Mouse (Mus musculus): ENCODE measurements around the gene Cars2. TPM values are rescaled to one million over a fixed set of nuclear protein-coding genes. Genes with fewer than 3 reads are reported as not detected.
"Not testable (repeated sequence)": the region's sequence is repeated elsewhere in the genome, so short reads cannot be mapped to it uniquely, and the experiment has no call there.

Gene Cars2
- total RNA-seq, 2 experiments from 2014 or later, result 19.5 to 25.1 TPM

DNA sequence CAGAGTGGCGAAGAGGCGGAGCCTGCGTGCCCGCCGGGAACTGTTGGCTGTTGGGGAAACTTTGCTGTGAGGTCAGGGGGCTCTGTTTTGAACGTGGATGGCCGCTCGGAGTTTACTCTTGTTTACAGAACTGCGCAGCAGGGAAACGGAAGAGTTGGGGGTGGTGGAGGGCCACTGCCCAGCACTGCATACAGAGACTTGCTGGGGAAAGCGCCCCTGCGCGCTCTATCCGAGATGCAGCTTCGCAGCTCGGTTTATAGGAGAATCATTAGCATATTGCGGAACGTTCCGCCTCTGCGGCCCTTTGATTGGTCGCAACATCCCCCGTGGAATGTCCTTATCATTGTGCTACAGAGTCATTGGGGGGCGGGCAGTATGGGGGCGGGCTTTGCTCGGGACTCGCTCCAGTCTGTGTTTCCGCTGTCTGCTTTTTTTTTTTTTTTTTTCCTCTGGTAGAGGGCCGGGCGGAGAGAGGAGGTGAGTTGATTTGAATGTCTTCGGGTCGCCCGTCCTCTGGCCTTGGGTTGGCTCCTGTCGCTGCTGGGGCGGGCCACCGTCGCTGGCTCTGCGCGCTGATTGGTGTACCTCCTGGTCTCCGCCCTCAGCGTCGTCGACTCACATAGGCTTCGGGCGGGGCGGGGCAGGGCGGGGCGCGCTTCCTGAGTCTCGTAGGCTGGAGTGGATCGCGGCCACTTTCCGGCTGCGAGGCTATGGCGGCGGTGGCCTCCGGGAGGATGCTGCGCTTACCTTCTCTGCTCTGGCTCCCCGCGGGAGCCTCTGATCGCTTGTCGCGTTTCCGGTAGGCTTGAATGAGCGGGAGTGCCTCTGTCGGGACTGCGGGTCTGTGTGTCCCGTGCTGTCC, 7.4 kb upstream of the Cars2 start:
- intact Hi-C loops (cut with DNase I), result loop anchor here (2.0 to 5.0 kb wide), 3 partner anchors 44 to 169 kb away; partner anchors contain the start of genes Ankrd10 and Arhgef7
- DNase-seq (ENCODE audit: low spot score in 2 of 2), result peak; percentile 95 to 96

DNA sequence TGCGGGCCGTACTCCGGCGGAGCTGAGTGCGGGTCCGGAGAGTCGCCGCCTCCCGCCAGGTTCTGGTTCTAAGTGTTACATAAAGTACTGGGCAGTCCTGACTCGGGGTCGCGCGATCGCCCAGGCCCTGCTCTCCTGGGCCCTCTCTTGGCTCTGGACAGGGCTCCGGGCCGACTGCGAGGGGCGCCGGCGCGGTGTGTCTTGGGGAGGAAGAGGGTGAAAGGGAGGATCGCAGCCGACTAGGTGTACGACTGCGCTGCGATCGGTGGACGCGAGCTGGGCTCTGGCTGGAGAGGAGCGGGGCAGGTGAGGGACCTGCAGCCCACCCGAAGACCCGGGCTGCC, 6.8 kb upstream of the Cars2 start:
- no peak for DNase-seq (ENCODE audit: low spot score in 2 of 2)
- intact Hi-C loops (cut with DNase I), result loop anchor here (2.0 to 5.0 kb wide), 3 partner anchors 45 to 170 kb away; partner anchors contain the start of genes Ankrd10 and Arhgef7

DNA sequence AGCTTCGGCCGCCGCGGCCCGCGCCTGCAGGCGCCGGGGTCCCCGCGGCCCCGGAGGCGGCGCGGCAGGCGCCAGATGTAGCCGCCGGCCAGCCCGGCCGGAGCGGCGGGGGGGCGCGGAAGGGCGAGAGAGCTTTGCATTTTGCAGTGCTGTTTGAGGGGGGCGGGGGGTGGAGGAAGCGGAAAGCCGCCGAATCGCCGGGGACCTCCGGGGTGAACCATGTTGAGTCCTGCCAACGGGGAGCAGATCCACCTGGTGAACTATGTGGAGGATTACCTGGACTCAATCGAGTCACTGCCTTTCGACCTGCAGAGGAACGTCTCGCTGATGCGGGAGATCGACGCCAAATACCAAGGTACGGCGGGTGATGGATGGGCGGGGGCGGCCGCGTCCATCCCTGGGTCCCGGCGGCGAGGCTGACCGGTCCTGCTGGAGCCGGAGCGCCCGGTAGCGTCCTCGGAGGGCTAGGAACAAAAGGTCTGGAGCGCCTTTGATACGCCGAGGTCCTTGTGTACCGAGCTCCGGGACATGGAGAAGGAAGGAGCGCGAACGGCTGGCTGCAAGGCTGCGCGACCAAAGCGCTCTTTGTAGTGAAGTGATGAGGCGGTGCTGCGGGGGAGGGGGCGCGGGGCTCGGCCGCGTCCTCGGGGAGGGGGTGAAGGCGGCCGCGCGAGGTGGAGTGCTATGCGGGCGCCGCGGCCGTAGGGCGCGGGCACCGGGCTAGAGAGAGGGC, 6.3 kb upstream of the Cars2 start:
- DNase-seq (ENCODE audit: low spot score in 2 of 2), result peak; percentile 53 to 56

DNA sequence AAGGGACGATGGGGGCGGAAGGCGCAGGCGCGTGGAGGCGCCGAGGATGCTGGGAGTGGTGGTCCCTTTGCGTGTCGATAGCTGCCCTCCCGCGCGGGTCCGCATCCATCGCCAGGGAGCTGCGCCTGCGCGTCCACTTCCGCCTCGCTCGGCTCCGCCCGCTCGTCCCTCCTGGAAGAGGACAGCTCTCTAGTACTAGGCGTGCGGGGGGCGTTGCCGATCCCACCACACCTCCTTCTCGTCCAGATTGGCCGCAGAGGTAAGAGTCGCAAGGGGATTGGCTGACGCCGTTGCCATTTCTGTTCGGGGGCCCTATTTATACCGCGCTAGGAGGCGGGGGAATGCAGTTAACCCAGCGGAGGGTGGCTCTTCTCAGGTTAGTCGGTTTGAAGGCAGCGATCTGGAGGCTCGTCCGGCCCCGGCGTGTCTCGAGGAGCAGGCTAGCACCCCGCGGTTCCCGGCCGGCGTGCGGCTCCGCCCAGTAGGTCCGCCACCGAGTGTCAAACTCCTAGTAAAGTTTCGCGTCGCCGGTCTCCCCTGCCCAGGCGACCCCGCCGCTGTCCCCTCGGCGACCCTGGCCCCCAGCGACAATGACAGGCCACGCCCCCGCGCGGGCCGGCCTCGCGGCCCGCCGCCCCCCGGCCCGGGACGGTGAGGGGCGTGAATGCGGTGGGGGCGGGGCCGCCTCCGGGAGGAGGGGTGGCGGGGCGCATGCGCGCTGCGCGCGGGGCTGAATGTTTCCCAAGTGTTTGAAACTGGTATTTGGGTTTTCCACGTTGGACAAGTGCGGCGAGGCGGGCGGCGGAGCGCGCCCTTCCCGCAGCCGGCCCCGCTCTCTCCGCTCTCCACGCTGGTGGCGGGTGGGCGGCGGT, 5.4 kb upstream of the Cars2 start:
- intact Hi-C loops (cut with DNase I), result loop anchor here (2.0 to 5.0 kb wide), 3 partner anchors 46 to 171 kb away; partner anchors contain the start of genes Ankrd10 and Arhgef7
- peak; percentile 100 for DNase-seq (ENCODE audit: low spot score in 2 of 2)

More for the DNA sequence above, 6.3 kb upstream of the Cars2 start:
- intact Hi-C loops (cut with DNase I), result loop anchor here (2.0 to 5.0 kb wide), 3 partner anchors 45 to 170 kb away; partner anchors contain the start of genes Ankrd10 and Arhgef7

DNA sequence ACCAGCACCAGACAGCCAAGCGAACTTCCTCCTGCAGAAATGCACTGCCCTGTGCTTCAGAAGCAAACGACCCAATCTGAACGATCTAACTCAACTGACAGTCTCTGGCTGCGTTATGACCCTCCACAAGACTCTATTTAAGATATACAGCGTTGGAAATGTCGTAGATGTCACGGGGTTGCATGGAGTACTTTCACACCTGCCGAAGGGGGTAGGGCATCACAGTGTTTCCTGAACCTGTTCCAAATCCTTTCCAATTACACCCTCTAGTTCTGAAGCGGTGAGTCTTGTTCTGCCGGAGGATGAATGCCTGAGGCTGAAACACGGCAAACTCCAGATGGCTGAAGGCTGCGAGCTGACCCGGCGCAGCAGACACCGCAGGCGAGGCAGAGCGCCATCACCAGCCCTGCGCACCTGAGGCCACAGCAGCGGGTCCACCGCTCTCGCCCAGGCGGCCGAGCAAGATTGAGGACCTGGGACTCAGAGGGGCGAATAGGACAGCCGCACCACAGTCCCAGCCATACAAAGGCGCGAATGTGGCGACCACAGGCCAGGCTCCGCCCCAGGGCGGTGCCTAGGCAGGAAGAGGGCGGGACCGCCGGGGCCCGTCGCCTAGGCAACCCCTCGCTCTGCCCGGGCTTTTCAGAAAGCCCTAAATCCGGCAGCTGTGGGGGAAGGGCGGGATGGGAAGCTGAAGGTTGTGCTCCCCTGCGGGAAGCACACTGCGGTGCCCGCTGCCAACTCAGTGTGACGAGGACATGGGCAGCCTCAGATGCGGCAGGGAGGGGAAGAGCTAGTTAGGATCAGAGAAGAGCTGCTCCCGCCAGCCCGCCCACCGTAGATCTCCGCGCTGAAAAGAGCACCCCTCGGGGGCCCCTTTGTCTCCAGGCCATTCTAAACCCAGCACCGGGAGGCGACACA, 4.5 kb upstream of the Cars2 start, which contains the start of gene Ing1:
Gene Ing1 (plus strand): TSS at position 773 of the 921 bp plus-strand sequence.
- peak; percentile 93 to 94 for DNase-seq (ENCODE audit: low spot score in 2 of 2)
- intact Hi-C loops (cut with DNase I), result loop anchor here (5.0 kb wide), 2 partner anchors 47 to 172 kb away; partner anchors contain the start of gene Arhgef7

DNA sequence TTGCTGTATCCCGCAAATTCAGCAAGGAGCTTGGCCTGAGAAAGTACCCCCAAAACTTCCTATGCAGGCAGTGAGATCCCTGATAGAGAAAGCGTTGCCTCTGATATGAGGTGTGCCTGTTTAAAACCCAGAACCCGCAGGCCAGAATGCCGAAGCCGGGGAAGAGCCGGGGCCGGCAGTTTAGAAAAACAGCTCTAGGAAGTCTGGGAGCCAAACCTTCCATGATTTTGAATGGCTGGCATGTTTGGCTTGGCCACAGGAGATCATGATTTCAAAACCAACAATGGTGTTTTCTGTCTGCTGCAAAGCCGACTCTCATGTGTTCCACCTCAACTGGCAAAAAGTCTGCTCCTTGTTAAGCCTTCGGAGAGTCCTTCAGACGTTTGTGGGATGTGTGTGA, 1.8 kb upstream of the Cars2 start:
- DNase-seq (ENCODE audit: low spot score in 2 of 2), result no peak
- intact Hi-C loops (cut with DNase I), result no loop called here

DNA sequence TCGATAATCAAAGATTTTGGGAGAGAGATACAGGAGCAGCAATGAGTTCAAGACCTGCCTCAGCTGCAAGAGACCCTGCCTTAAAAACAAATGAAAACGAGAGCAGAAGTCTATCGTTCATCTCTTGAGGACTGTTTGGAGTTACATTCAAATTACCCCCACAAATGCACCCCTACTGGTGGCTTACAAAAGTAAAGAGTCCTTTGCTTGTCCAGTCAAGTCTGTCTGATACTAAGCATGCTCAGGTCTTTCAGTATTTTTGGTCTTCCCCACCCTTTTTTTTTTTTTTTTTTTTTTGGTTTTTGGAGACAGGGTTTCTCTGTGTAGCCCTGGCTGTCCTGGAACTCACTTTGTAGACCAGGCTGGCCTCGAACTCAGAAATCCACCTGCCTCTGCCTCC, 914 bp upstream of the Cars2 start:
- DNase-seq (ENCODE audit: low spot score in 2 of 2); intact Hi-C loops (cut with DNase I): not testable (repeated sequence)

DNA sequence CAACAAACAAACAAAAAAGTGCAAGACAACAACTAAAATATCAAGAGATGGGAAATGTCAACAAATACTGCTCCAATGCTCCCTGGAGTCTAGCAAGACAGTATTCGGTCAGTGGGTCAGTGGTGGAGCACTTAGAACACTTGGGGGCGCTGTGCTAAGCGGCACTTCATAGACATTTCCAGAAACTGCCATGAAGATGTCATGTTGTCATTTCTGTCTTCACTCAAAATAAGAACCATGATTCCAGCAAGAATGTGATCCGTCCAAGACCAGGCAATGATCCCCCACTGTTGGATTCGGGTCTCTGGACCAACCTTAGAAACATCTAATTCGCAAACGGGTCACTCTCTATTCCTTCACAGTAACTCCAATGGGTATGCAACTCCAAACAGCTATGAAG, 877 bp downstream of the Cars2 start:
- DNase-seq (ENCODE audit: low spot score in 2 of 2), result no peak
- intact Hi-C loops (cut with DNase I), result loop anchor here (5.0 kb wide), 1 partner anchor 153 kb away; the partner anchor contains the start of gene 1700016D06Rik

DNA sequence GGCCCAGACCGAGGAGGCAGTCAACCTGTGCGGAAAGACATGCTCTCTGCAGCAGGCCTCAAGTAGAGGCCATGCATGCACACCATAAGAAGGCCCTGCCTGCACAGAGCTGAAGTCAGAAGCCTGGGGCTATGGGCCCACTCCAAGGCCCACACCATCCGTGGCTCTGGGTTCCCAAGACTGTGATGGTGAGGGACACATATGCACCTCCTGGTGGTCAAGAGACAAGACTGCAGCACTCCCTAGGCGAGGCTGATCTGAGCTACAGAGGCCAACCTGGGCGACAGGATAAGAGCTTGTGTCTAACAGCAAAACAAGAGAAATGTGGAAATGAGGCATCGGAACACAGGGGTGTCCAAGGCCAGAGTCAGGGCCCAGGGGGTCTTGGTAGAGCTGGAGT, 3.5 kb downstream of the Cars2 start:
- intact Hi-C loops (cut with DNase I), result loop anchor here (5.0 kb wide), 1 partner anchor 155 kb away; the partner anchor contains the start of gene 1700016D06Rik
- DNase-seq (ENCODE audit: low spot score in 2 of 2), result no peak

DNA sequence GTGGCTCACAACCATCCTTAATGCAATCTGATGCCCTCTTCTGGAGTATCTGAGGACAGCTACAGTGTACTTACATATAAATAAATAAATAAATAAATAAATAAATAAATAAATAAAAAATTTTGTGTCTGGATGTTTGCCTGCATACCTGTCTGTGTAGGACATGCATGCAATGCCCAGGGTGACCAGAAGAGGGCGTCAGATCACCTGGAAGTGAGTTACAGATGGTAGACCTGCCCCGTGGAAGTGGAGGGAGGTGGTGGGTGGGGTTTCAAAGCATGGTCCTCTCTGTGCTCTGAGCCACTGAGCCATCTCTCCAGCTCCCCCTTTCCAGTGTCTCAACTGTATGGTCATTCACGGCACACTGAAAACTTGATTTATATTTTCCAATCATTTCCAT, 6.2 kb downstream of the Cars2 start:
- intact Hi-C loops (cut with DNase I), result no loop called here
- DNase-seq (ENCODE audit: low spot score in 2 of 2), result no peak

DNA sequence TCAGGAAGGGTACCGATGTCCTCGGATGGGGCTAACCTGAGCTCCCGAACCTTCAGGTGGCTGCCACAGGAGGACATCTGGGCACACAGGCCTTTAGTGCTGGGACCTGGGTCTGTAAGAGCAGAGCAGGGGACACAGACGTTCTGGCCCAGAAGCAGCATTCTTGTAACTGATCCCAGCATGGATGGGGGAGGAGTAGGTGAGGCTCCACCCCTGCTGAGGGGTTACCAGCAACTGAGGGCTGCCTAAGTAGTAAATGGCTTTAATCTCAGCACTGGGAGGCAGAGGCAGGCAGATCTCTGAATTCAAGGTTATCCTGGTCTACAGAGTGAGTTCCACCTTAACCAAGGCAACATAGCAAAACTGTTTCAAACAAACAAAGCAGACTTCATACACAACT, 7.7 kb downstream of the Cars2 start:
- intact Hi-C loops (cut with DNase I), result no loop called here

DNA sequence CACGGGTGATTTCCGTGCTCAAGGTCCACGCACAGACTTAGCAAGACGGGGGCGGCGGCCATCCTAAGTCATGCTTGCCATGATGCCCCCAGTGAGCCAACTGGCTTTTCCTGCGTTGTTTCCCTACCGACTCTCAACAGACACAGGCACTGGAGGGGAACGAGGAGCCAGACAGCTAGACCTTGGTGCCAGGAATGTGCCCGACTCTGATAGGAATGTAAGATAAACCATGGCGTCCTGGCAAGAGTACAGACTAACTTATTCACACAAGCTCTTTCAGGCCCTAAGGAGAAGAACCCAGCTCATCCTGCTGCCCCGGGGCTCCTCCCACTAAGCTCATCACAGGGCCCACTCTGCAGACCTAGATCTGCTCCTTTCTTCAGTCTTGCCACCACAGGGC, 8.6 kb downstream of the Cars2 start:
- intact Hi-C loops (cut with DNase I), result no loop called here
- no peak for DNase-seq (ENCODE audit: low spot score in 2 of 2)

More for the DNA sequence above, 7.7 kb downstream of the Cars2 start:
- DNase-seq (ENCODE audit: low spot score in 2 of 2), result no peak

DNA sequence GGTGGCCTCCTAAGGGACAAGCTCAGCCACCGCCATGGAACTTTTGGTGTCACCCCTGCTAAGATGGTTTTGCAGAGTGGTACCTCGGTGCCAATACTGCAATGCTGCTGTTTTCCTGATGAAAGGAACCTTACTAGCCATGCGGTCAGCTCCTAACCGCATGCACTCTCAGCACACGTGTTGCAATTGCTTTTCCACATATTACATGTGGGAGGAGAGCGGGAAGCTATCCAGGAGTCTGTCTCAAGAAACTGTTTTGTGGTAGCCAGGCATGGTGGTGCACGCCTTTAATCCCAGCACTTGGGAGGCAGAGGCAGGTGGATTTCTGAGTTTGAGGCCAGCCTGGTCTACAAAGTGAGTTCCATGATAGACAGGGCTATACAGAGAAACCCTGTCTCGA, 10.4 kb downstream of the Cars2 start:
- DNase-seq (ENCODE audit: low spot score in 2 of 2), result no peak
- intact Hi-C loops (cut with DNase I), result no loop called here

DNA sequence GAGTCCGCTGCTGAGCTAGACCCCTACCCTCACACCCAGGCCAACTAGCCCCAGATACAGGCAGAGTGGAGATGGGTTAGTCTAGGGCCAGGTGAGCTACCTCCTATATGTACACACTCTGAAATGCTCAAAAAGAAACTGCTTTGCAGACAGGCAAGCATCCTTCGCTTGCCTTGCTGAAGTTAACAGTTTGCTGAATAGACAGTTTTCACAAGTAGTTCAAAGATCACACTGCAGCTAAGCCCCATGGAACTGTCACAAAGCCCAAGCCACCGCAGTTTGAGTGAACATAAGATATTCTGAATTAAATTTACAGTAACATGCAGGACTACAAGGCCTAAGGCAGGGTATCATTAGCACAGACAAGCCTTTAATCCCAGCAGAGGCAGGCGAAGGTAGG, 11.5 kb downstream of the Cars2 start:
- no peak for DNase-seq (ENCODE audit: low spot score in 2 of 2)
- intact Hi-C loops (cut with DNase I), result no loop called here

DNA sequence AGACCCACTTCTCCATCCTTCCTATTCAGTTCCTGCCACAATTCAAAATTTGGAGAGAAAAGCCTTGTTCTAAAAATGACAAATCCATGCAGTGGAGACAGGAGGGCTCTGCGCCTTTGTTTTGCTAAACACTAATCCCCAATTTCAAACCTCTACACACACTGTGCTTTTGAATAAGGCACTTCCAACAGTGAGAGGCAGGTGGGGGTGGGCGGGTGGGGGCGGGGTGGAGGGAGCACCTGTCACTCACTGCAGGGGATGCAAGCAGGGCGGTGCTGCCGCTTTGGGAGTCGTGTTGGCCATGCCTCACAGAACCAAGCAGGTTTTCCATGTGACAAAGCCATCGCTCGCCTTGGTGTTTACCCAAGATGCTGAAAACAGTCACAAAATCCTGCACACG, 16.1 kb downstream of the Cars2 start:
- no peak for DNase-seq (ENCODE audit: low spot score in 2 of 2)
- intact Hi-C loops (cut with DNase I), result no loop called here

DNA sequence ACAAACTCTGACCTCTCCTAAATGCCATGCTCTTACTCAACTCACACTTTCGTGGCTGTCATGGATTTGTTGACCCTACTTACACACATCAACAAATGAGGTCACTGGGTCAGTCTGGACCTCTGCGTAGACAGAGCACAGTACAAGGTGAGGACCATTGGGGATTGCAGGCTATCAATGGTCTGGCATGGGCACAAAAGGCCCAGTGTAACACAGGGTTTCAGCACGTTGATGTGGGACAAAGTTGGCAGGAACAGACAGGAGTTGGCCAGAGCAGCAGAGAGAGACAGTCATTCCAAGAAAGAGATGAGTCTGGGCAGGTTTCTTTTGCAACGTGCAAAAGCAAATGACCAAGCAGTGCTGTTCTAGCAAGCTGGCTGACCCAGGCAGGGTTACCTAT, 19.7 kb downstream of the Cars2 start:
- intact Hi-C loops (cut with DNase I), result no loop called here

DNA sequence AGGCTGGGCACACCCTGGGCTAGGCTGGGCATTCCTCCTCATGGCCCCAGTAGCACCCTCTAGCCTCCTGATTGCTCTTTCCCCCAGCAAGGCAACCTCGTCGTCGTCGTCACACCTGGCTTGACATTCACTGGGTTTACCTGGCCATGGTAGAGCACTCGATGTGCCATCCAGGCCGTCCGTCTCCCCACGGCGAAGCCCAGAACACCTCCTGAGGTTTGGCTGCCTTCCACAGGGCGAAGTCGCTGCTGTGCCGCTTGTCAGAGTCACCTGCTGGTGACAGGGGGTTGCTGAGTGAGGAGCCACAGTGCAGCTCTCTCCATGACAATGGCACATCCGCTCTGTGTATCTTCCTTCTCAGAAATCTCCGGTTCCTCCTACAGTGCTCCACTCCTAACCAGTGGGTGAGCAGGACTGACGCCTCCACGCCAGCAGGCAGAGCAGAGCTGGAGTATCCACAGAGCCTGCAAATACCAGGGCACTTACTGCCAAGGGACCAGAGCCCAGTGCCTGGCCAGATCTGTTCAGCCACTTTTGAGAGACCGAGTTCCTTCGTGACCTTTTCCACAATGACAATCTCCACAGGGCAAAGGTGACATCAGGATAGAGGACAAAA, 20.3 kb downstream of the Cars2 start:
- intact Hi-C loops (cut with DNase I), result no loop called here
- peak in 1 of 2 experiments; percentile 22 for DNase-seq (ENCODE audit: low spot score in 2 of 2)

More for the DNA sequence above, 19.7 kb downstream of the Cars2 start:
- no peak for DNase-seq (ENCODE audit: low spot score in 2 of 2)

DNA sequence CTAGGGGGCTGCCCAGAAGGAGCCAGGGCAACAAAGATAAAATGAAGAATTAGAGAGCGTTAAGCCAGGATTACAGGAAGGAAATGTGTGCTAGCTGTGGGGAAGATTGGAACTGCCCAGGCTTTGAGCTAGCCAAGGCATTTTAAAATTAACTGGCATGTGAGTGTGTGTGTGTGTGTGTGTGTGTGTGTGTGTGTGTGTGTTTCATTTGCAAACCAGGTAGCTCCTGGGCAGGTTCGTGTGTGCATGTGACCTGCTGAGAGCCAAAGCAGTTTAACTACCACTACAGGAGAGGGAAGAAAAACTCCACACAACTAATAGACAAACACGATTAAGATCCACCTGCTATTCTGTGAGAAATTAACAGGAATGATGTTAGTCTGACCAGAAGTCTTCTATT, 27.3 kb downstream of the Cars2 start:
- intact Hi-C loops (cut with DNase I), result no loop called here
- DNase-seq (ENCODE audit: low spot score in 2 of 2), result no peak
